Mouse (Mus musculus): ENCODE results near the gene Ly75.

The Ly75 gene

GRCm38 (mm10) chr2:60327581-60327980, 55.5 kb downstream of the Ly75 start:
- in situ Hi-C loops (cut with MboI, MseI), result no loop called here

DNA sequence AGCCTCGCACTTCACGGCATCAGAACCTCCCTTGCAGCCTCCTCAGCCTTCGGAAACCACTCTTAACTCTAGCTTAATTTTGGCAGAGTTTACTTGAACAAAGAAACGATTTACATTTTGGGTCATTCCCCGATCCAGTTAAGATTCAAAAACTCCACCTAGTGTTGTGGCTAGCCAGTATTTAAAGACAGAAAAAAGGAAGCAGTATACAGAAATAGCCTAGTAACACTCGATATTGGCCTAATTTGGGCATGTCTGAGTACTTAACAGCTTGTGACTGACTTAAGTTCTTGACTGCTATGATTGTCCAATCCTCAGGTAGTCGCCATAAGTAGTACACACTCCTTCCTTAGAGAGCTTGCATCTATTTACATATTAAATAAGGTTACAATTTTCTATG, 56.2 kb downstream of the Ly75 start:
- in situ Hi-C loops (cut with MboI, MseI), result no loop called here

- in situ Hi-C loops (cut with MboI, MseI), result loop anchor here in 1 of 2 experiments (5.0 kb wide), 1 partner anchor 79 kb away; no protein-coding TSS in a partner anchor
Observed at GRCm38 (mm10) chr2:60323411-60323810, 59.7 kb downstream of the Ly75 start.

- in situ Hi-C loops (cut with MboI, MseI), result loop anchor here in 1 of 2 experiments (5.0 kb wide), 1 partner anchor 80 kb away; no protein-coding TSS in a partner anchor
Observed at GRCm38 (mm10) chr2:60322031-60322726, 60.9 kb downstream of the Ly75 start.

- in situ Hi-C loops (cut with MboI, MseI), result no loop called here
Observed at GRCm38 (mm10) chr2:60303796-60304195, 79.3 kb downstream of the Ly75 start.

- in situ Hi-C loops (cut with MboI, MseI), result no loop called here
Observed at GRCm38 (mm10) chr2:60299323-60299722, 83.8 kb downstream of the Ly75 start.

DNA sequence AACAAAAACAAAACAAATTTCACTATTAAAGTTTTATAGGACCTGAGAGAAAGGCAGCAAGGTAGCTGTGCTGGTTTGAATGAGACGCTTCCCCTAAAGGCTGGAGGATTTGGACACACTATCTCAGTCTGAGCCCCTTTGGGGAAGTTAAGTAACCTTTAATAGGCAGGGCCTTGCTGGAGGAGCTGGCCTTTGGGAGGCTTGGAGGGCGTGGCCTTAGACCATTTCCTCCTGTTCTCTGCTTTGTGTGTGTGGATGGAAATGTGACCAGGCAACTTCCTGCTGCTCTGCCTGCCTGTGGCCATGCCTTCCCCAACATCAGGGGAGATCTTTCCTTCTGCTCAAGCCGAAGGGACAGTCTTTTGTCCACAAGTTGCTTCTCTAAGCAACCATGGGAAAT, 84.8 kb downstream of the Ly75 start:
- in situ Hi-C loops (cut with MboI, MseI), result no loop called here

- in situ Hi-C loops (cut with MboI, MseI), result no loop called here
Observed at GRCm38 (mm10) chr2:60291381-60291780, 91.7 kb downstream of the Ly75 start.

DNA sequence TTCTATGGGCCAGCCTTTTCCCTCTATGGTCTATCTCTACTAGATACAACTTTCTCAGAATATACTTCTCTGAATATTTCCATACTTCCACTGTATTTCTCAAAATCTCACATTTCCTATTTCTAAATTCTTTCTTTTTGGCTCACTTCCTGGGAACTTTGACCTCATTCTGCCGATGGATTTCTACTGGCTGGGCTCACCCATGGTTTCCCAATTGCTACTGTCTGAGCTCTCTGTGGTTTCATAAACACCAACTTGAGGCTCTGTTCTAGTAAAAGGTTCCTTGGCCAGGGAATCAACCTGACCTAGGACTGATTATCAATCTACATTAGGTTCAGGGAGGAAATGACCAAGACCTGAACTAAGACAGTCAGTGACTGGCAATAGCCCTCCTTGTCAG, 93.7 kb downstream of the Ly75 start:
- in situ Hi-C loops (cut with MboI, MseI), result no loop called here

- in situ Hi-C loops (cut with MboI, MseI), result no loop called here
Observed at GRCm38 (mm10) chr2:60288606-60289005, 94.5 kb downstream of the Ly75 start.

DNA sequence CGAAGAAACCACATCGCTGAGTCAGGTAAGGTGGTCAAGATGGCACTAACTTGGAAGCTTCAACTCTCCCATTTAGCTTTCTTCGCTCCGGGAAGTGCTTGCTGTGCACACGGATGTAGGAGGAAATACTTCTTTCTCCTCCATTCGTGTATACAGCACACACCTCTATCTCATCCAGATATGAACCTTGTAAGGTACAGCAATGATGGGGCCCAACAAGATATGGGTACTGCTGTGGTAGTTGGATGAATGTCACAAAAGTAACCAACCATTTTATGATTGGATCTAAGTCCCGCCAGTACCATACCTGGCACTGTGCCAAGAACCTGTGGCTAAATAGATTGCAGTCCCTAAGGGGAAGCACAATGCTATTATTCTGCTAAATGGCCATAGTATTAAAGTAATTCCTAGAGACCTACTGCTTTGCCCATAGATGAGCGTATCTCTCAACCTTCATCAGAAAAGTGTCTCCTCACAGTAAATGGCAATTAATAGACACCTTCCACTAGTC, 97.9 kb downstream of the Ly75 start:
- in situ Hi-C loops (cut with MboI, MseI), result no loop called here

- in situ Hi-C loops (cut with MboI, MseI), result no loop called here
Observed at GRCm38 (mm10) chr2:60284467-60284821, 98.7 kb downstream of the Ly75 start, which contains the start of gene Cd302. Gene Cd302, minus strand, starts transcription at chr2:60284488.

GRCm38 (mm10) chr2:60283751-60284466, 99.2 kb downstream of the Ly75 start:
- in situ Hi-C loops (cut with MboI, MseI), result no loop called here

DNA sequence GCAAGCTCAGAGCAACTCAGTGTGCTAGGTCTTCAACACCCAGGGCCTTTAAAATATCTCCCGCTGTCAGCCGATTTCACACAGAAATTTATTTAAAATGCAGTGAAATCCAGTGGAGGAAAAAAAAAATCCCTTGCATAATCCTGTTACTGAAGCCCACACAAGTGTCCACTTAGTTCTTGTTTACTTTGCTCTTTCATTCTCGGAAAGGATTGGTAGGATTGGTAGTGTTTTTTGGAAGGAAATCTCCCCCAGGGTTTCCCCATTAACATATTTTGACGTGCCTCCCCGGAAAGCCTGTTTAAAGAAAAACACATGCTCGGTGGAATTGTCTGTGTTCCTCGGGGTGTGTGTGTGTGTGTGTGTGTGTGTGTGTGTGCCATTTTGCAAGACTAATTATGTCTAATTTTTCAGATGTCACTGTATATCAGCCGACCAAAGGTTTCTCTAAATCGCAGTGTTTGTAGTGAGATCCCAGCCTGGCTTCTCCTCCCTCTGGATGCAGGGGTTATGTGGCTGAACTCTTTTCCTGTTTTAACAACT, 99.8 kb downstream of the Ly75 start:
- in situ Hi-C loops (cut with MboI, MseI), result no loop called here

- in situ Hi-C loops (cut with MboI, MseI), result no loop called here
Observed at GRCm38 (mm10) chr2:60282625-60283024, 100.5 kb downstream of the Ly75 start.

- in situ Hi-C loops (cut with MboI, MseI), result no loop called here
Observed at GRCm38 (mm10) chr2:60278627-60279026, 104.5 kb downstream of the Ly75 start.

GRCm38 (mm10) chr2:60269856-60270479, 113.1 kb downstream of the Ly75 start:
- in situ Hi-C loops (cut with MboI, MseI), result no loop called here

GRCm38 (mm10) chr2:60267567-60267966, 115.5 kb downstream of the Ly75 start:
- in situ Hi-C loops (cut with MboI, MseI), result no loop called here

DNA sequence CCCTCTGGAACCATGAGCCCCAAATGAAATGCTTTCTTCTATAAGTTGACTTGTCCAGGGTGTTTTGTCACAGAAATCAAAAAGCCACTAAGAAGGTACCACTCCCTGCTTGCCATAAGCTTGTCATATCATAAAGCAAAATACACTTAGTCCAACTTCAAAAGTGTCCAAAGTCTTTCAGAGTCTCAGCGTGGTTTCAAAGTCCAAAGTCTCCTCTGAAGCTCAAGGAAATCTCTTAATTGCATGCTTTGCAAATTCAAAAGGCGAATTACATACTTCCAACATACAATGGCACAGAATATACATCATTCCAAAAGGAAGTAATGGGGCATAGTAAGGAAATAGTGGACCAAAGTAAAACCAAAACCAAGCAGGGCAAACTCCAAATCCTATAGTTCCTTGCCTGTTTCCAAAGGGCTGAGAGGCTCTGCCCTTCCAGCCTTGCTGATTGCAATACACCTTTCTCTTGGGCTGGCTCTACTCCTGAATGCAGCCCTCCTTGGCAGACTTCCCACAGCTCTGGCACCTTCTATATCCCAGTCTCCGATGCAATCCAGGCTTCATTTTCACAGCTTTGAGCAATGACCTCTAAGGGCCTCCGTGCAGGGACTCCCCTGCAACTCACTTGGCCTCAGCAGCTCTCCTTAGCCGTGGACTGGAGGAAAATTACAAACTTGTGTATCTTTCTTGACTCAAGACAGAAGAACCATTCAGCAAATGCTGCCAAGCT, 122.3 kb downstream of the Ly75 start:
- in situ Hi-C loops (cut with MboI, MseI), result no loop called here

- in situ Hi-C loops (cut with MboI, MseI), result loop anchor here in 1 of 2 experiments (10.0 kb wide), 1 partner anchor 166 kb away; no protein-coding TSS in a partner anchor
Observed at GRCm38 (mm10) chr2:60259186-60259585, 123.9 kb downstream of the Ly75 start.

GRCm38 (mm10) chr2:60256751-60257150, 126.4 kb downstream of the Ly75 start:
- in situ Hi-C loops (cut with MboI, MseI), result loop anchor here in 1 of 2 experiments (10.0 kb wide), 1 partner anchor 168 kb away; no protein-coding TSS in a partner anchor
